Mouse (Mus musculus) adrenal gland (tissue): ENCODE results near the gene Ntrk2.

ENCODE experiments used
- intact Hi-C: fragments of 180-260 bp; cut with DNase I; formaldehyde crosslinking; loops from one replicate; pipeline ENCODE4 v1.15.1; 2025
- long read RNA-seq, 2 experiments: library from polyadenylated mRNA; unstranded; transcript quantifications; one replicate each; pipeline ENCODE4 v2.0.0; 2020; ENCODE audit warnings: borderline replicate concordance in 1 of 2; ENCODE audit not compliant: insufficient replicate concordance in 1 of 2

Ntrk2 gene
- long read RNA-seq, experiment 1, full-length matches to known transcripts = 4 of 9 reads
- long read RNA-seq, experiment 1, partial matches to known transcripts = 1 of 9 reads
- long read RNA-seq, experiment 1, other reads (novel, unspliced or antisense) = 4 of 9 reads
- long read RNA-seq, experiment 2, full-length matches to known transcripts = 7 of 21 reads
- long read RNA-seq, experiment 2, partial matches to known transcripts = 2 of 21 reads
- long read RNA-seq, experiment 2, other reads (novel, unspliced or antisense) = 12 of 21 reads

DNA sequence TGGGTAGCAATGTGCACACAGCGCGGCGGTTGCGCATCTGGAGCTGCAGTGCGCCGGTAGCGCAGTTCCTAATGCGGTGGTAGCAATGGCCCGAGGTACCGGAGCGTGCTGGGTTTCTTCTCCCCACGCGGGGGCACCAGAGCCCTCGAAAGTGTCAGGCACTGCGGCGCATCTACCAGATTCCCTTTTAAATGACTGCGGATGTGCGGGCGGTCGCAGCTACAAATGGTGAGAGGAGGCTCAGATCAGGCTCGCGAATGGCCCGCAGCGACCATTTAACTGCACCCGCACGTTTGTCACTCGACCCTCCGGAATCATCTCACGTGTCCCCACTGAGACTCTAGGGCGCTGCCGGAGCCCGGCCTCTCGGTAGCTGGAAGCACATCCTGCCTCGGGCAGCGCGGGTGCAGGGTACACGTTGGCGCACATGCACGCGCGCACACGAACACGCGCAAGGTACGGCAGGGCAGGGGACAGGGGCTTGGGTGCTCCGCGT lies at the start of gene Ntrk2:
TSS of gene Ntrk2 (plus strand) at position 173 of the 496 bp plus-strand sequence.
- intact Hi-C loops = loop anchor here (5.0 kb wide), 2 partner anchors 169 to 561 kb away; no protein-coding TSS in a partner anchor

DNA sequence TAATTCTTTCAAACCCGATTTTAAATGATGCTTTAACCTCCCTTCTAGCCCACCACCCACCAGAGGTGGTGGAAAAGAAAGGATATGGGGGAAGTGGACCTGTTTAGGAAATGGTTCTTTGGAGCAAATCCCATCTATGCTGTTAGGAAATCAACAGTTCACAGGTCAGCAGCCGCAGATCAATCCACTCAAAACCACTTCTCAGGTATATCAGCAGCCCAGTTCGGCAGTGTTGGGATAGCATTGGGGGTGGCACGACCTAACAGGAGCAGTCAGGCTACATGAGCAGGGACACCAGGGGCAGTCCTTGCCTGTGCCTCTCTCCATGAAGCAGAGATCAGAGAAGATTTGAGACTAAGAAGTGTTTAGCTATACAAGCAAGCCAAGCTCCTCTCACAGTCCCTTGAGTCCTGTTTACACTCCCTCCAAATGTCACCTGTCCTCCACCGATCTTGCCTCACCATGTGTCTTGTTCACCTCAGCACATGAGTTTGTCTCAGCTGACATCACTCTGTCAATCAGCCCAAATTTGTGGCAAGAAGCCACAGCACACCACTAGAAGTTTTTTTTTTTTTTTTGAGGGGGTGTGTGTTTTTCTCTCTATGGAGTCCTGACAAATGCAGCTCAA lies 45.3 kb upstream of the Ntrk2 start:
- intact Hi-C loops = no loop called here

DNA sequence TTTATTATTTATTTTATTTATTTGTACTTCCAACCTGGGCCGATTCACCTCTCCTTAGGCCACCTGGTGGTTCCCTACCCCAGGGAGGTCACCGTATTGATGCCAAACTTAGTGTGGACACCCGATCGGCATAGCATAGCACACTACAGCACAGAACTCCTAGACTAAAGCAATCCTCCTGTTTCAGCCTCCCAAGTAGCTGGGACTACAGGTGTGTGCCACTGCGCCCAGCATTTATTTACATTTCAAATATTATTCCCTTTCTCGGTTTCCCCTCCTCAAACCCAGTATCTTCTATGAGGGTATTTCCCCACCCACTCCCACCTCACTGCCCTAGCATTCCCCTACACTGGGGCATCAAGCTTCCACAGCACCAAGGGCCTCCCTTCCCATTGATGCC lies 38.1 kb upstream of the Ntrk2 start:
- intact Hi-C loops = no loop called here

DNA sequence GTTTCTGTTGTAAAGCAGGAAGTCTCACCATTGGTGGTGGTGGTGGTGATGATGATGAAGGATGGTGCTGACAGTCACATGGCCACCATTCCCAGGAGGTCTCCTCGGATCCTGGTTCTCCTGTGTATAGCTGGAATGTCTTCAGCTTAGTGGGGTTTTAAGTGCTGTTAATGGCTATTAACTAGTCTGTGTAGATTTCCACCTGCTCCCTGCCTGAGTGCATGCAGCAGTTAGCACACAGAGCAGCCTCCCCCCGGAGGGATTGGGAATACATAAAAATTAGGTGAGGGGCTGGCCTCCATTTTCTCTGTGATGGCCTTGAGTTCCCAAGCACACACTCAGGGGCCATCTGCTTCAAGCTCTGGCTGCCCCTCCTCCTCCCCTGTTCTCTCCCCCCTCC lies 36.9 kb upstream of the Ntrk2 start:
- intact Hi-C loops = no loop called here

DNA sequence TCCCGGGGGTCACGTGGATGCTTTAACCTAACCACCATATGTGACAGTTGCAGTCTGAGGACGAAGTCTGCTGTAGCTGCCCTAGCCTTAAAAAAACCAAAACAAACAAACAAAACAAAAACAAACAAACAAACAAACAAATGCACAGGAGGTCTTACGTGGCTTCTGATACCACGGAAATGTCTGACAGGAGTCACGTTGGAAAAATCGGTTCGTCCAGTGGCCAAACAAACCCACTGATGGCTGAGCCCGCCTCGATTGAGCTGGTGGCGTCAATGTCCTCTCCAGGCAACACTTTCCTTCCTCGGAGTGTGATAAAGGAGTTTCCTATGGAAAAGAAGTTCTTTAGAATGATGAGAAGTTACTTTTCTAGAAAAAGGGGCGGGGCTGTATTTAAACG lies 27.1 kb upstream of the Ntrk2 start:
- intact Hi-C loops = no loop called here

DNA sequence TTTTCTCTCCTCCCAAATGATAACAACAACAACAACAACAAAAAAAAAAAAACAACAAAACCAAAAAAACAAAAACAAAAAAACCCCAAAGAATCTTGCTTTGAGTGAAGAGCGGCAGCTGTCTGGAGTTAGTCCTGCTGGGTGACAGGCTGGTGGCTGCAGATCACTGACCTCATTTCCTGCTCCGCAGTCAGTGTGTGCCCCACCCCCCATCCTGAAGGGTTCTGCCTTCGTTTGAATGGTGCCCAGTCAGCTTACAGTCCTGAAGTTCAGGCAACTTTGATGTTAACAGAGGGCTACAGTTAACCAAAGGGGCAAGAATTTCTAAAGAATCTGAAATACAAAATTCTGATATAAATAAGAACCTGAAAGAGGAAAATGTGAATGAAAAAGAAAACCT lies 19.9 kb upstream of the Ntrk2 start:
- intact Hi-C loops = no loop called here

DNA sequence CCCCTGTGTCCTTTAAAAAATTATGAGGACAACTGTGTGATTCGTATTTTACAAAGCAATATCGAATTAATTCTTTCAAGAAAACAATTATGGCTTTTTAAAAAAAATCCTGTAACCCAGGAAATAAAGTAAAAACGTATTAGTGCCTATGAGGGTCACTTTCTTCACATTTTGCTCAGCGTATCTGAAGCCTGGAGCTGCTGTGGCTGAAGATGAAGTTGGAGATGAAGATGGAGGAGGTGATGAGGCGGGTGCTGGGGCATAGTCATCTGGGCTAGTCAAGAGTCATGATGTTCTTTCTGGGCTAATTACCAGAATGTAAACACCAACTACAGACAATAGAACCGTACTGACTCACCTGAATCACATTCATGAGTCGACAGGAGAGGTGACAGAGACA lies 15.6 kb upstream of the Ntrk2 start:
- intact Hi-C loops = no loop called here

DNA sequence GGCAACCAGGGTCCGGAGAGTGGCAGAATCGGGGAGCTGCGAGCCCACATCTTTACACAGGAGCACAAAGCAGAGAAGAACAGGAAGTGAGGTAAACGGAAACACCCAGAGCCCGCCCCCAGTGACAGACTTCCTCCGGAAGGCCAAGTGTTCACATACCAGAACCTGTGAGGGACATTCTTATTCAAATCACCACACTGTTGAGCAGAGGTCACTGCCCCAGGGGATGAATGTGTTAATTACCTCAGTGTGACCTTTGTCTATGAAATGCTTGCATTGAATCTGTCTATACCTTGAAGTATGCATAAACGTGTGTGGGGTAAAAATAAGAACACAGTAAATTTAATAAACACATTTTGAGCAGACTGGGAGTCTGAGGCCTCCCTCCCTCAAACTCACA lies 9.0 kb upstream of the Ntrk2 start:
- intact Hi-C loops = no loop called here

DNA sequence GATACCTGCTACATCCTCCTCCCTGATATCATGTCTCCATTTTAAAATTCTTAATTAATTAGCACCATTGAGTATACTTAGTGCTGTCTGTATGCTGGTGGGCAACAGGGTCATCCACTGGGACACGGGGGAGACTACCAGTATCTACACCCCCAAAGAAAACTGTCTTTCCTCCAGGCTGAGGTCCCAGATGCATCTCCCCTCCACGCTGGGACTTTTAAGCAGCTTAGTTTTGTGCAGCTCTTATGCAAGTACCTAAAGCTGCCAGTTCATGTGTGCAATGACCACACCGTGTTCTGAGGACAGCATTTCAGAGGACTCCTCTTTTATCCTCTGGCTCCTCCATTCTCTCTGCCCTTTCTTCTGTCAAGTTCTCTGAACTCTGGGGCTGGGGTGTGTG lies 5.1 kb upstream of the Ntrk2 start:
- intact Hi-C loops = no loop called here

DNA sequence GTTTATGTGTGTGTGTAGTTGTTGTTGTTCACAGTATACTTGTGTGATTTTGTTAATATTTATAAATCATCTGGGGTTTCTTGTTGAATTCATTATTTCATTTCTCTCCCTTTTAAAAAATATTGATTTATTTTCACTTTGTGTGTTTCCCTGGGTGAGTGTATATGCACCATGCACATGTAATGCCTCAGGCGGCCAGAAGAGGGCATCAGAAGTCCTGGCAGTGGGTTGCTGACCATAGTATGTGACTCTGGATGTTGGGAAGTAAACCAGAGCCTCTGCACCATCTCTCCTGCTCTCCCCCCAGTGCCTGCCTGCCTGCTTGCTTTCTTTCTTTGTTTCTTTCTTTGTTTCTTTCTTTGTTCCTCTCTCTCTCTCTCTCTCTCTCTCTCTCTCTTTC lies 2.5 kb upstream of the Ntrk2 start:
- intact Hi-C loops = no loop called here

DNA sequence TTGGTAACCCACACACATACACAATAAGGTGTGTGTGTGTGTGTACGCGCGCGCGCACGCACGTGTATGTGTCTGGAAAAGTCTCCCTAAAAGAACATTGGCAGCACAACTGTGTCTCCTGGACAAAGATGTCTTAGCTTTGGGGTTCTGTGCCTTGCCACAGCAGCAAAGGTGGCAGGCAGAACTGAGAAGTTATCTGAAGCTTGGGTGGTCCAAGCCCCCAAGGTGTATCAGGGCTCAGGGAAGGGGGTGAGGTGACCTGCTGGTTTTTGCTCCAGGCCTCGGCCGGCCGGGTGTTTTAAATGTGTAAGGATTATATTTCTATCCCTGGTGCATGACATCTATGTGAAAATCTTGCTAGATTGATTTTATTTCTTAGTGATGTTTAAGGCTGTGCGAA lies 536 bp upstream of the Ntrk2 start:
- intact Hi-C loops = loop anchor here (1.0 to 5.0 kb wide), 3 partner anchors 169 to 561 kb away; no protein-coding TSS in a partner anchor

DNA sequence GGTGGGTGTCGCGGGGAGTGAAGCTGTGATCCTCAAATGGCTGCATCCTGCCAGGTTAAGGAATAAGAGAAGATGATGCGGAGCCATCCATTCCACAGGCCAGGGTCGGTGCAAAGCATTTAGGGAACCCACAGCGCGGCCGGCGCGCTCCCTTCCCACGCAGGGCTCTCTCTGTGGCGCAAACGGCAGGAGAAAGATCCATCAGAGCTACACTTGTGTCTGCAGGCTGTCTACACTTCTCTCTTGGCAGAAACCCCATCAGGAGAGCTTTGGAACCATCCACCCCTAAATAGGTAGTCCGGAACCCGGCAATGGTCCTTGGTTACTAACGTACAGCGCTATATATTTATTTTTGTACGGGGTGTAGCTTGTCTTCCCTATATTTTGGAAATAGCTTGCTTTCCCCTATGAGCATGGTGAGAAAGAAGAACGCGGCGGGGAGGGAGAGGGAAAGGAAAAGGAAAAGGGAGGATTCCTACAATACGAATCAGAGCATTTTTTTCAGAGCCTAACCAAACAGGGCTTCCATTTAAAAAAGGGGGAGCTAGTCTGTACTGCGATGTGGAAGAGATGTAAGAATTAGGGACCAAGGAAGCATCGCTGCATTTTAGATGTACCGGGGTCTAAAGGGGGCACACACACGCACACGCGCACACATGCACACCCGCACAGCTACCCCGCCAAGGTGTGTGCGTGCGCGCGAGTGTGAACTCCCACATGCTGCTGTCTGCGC lies 693 bp downstream of the Ntrk2 start:
- intact Hi-C loops = loop anchor here (5.0 kb wide), 2 partner anchors 170 to 560 kb away; no protein-coding TSS in a partner anchor

DNA sequence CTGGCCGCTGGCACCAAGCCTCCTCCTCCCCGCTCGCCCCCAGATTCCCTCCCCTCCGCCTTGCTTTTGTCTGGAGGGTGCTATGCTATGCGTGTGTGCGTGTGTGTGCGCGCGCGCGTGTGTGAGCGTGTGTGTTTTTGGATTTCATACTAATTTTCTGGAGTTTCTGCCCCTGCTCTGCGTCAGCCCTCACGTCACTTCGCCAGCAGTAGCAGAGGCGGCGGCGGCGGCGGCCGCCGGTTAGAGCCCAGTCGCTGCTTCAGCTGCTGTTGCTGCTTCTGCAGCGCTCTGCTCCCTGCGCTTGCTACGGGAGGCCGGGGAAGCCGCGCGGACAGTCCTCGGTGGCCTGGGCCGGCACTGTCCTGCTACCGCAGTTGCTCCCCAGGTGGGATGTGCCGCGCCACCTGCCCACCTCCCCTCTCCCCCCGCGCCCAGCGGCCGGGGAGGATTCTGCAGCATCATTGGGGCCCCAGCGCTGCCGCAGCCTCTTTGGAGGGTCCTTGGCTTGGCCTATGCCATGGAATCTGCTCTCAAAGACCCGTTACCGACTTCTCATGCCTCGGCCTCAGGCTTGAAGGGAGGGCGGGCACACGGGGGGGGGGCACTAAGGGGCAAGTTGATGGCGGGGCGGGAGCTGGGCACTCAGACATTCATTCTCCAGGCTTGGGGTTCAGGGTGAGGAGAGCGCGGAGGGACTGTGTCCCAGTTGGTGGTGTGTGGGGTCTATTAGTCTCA lies 1.4 kb downstream of the Ntrk2 start:
- intact Hi-C loops = loop anchor here (5.0 kb wide), 2 partner anchors 170 to 560 kb away; no protein-coding TSS in a partner anchor

DNA sequence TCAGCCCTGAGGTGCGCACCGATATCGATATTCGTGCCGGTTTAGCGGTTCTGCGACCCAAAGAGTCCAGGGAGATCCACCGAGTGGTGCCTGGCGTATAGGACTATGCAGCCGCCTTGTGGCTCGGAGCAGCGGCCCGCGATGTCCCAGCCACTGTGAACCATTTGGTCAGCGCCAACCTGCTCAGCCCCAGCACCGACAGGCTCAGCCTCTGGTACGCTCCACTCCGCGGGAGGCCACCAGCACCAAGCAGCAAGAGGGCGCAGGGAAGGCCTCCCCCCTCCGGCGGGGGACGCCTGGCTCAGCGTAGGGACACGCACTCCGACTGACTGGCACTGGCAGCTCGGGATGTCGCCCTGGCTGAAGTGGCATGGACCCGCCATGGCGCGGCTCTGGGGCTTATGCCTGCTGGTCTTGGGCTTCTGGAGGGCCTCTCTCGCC lies 2.0 kb downstream of the Ntrk2 start:
- intact Hi-C loops = loop anchor here (5.0 kb wide), 2 partner anchors 171 to 559 kb away; no protein-coding TSS in a partner anchor

DNA sequence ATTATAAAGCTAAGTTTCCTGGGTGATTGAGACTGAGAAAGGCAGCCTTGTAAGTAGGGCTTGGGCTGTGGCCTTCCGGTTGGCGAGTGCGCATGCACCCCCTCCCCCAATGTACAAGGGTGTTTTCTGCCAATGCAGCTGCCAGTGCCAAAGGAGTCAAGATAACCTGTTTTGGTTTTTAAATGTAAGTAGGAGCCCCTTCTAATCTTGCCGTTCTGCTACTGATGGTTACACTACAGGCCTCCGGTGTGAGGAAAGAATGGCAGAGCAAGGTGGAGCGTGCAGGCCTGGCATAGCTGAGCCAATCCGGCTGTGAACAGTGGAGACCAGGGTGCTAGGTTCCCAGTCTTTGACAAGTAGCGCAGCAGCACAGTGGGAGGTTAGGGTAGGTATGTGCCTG lies 3.6 kb downstream of the Ntrk2 start:
- intact Hi-C loops = loop anchor here (5.0 kb wide), 2 partner anchors 173 to 557 kb away; no protein-coding TSS in a partner anchor

DNA sequence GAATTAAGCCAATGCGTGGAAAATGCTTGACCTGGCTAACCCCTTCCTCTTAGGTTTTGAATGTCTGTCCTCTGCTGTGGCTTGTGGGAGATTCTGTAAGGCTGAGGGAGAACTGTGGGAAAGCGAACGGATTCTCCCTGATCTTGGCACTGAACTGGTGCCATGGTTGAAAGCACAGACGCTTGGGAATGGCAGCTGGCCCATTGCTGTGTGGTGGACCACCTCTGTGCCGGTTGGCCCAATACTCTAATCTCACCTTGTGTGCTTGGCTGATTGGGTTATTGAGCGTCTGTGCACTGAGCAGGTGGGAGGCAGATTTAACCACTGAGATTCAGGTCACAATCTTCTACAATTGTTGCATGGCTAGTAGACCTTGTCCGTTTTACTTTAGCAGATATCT lies 18.4 kb downstream of the Ntrk2 start:
- intact Hi-C loops = no loop called here

DNA sequence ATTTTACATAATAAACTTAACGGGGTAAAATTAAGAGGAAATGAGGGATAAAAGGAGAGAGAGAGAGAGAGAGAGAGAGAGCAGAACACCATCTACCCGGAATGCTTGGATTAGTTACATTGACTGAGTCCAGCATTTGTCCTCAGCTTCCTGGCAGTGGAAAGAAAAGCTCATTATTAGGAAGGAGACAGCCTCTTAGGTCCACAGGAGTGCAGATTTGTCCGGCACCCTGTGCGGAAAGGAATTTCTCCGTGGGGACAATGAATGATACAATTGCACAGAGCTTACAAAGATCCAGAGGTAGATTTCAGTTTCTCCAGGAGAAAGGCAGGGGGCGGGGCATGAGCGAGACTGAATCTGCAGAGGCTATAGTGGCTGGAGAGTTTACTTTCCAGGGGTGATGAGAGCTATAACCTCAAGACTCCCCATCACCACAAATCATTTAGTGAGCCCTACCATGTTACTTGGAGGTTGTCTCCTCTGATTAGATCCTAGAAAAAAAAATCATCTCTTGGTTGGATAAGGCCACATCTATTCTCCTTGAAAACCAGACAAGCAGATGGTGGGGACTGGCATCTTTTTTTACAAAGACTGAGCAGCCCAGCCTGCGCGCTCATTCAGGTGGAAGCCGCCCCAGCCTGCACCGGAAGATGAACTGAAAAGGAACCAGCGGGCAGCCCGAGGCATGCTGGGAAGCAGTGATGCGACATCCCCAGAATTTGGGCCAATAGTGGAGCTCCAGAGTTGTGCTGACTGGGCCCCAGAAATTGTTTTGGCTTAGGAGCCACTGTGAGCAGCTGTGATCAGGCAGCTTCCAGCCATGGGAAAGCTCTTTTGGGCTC lies 20.2 kb downstream of the Ntrk2 start:
- intact Hi-C loops = no loop called here

DNA sequence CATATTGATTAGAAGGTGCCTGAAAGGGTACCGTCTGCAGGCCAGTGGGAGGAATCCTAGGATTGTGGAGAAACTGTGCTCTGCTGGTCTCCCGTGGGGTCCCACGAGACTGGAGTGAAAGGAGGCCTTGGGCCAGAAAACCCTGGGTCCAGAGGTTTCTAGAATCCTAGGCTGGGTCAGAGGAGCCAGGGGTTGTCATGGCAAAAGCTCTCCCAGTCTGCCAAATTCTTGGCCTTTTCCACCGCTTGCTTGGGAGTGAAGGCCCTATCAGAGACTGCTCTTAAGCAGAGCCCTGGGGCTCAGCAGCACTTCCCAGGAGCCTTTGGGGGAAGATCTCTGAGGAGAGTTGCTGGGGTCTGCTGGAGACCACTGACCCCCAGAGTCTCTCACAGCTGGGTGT lies 25.6 kb downstream of the Ntrk2 start:
- intact Hi-C loops = no loop called here

DNA sequence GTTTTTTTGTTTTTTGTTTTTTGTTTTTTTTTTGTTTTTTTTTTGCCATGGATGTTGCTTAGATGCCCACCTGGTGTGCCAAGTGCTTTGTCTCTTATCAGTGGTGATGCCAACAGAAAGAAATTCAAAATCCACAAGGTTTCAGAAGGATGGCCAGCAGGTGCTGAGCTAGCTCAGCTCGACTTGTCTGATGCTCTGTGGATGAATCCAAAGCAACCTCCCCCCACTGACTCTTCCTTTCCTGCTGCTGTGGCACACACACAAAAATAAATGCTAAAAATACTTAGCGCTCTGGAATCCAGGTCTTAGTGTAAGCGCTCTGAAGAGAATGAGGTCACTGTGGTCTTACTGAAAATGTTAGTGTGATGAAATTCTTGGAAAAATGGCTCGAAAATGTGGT lies 28.4 kb downstream of the Ntrk2 start:
- intact Hi-C loops = no loop called here

DNA sequence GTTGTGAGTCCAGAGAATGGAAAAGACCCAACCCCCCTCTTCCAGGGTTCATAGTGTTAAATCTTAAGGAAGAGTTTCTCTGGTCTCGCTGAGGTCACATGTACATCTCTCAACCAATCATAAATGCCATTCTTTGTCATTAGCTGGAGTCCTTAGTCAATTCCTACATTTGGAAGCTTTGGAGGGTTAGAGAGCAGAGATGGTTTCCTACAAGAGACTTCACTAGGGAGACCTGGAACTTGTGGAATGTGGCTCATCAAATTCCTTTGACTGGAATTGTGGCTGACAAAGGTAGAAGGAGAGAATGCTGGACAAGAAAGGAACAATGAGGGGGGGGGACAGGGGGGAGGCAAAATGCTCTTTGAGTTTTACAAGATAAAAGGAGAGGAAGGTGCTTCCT lies 30.5 kb downstream of the Ntrk2 start:
- intact Hi-C loops = no loop called here
